Mouse (Mus musculus) gastrocnemius, postnatal 14 days (tissue): Measurements from ENCODE around the gene Elmo2. TPM values are rescaled to one million over a fixed set of nuclear protein-coding genes. Genes with fewer than 3 reads are reported as not detected.
A peak's percentile ranks its signal among the peaks of the same experiment; 100 is the strongest.

ENCODE experiments used
- DNase-seq: peaks from one replicate; pipeline ENCODE4 v3.0.0; 2021; ENCODE audit warnings: mixed read lengths
- intact Hi-C: fragments of 180-260 bp; cut with DNase I; formaldehyde crosslinking; loops from one replicate; pipeline ENCODE4 v1.15.1; 2025; ENCODE audit warnings: low total_unique reads
- total RNA-seq, 2 experiments: library from RNA; stranded (reverse); gene quantifications; 2 replicates each; pipeline ENCODE4 v1.2.3; 2021

Elmo2 gene
- total RNA-seq, 2 experiments from 2014 or later, result 16.7 to 19.6 TPM

GRCm38 (mm10) chr2:165327386-165327785 is 1.1 kb upstream of the Elmo2 start:
- intact Hi-C loops, result no loop called here

GRCm38 (mm10) chr2:165325521-165326303 is 567 bp downstream of the Elmo2 start:
- intact Hi-C loops, result no loop called here
- no peak for DNase-seq

More at GRCm38 (mm10) chr2:165327386-165327785, 1.1 kb upstream of the Elmo2 start:
- DNase-seq, result no peak

- DNase-seq, result no peak
- intact Hi-C loops, result no loop called here
Measured at GRCm38 (mm10) chr2:165323928-165324327, 2.4 kb downstream of the Elmo2 start.

- intact Hi-C loops, result no loop called here
- DNase-seq, result no peak
Measured at GRCm38 (mm10) chr2:165323484-165323883, 2.8 kb downstream of the Elmo2 start.

- intact Hi-C loops, result no loop called here
- DNase-seq, result no peak
Measured at GRCm38 (mm10) chr2:165321981-165322735, 4.1 kb downstream of the Elmo2 start.

DNA sequence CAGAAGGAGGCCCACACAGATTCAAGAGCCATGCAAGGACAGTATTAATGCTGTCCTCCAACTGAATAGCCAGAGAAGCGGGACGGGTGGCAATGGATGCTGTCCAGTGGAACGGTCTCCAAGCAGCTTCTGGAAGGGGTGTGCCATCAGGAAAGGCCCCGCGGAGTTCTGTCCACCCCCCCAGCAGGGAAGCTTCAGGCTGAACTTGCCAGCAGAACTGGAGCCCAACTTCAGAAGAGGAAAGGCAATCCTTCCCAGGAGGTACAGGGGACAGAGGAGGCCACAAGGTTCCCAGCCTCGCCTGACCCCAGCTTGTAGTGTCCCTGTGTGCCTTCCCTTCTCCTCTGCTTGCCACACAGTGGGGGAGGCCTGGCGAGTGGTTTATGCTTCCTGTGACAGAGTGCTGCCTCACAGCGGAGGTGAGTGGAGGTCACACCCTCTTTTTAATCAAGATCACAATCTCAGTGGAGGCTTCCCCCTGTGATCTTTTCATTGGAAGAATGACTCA is 4.8 kb downstream of the Elmo2 start:
- peak; percentile 53 for DNase-seq
- intact Hi-C loops, result no loop called here

- DNase-seq, result peak; percentile 37
- intact Hi-C loops, result no loop called here
Measured at GRCm38 (mm10) chr2:165320531-165321150, 5.6 kb downstream of the Elmo2 start.

DNA sequence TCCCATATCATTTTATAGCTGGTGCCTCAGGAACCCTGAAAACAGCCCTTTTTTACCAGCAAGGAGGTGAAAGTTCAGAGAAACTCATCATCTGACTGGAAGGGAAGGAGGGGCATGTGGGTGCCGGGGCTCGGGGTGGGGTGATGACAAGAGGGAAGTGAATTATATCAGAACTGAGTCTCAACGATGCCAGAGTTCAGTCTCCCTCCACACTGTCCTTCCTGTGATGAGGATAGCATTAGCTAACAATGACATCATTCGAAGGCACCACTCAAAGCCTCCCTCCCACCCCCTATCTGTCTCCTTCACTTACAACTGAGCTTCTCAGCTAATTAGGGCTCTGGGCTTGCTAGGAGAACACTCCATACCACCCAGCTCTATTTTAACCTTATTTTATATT is 6.8 kb downstream of the Elmo2 start:
- DNase-seq, result no peak

DNA sequence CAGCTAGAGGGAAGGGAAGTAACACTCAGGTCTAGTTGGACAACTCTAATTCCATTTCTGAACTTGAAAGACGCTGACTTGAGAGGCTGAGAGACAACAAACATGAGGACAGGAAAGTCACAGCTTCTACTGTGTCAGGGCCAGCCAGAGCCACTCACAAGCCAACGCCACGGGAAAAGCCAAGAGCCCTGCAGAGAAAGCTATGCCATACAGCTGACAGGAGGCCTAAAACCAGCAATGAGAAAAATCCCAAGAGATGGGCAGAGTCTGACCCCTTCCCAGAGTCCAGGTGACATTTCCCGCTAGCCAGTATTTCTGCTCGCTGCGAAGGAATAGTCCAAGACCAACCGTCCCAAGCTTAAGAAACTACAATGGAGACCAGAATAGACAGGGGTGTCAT is 7.3 kb downstream of the Elmo2 start:
- intact Hi-C loops, result loop anchor here (5.0 kb wide), 1 partner anchor 37 kb away; no protein-coding TSS in a partner anchor
- DNase-seq, result no peak

More for the DNA sequence above, 6.8 kb downstream of the Elmo2 start:
- intact Hi-C loops, result loop anchor here (5.0 kb wide), 1 partner anchor 37 kb away; no protein-coding TSS in a partner anchor

GRCm38 (mm10) chr2:165317621-165318263 is 8.5 kb downstream of the Elmo2 start:
- DNase-seq, result no peak
- intact Hi-C loops, result loop anchor here (5.0 kb wide), 1 partner anchor 35 kb away; no protein-coding TSS in a partner anchor

DNA sequence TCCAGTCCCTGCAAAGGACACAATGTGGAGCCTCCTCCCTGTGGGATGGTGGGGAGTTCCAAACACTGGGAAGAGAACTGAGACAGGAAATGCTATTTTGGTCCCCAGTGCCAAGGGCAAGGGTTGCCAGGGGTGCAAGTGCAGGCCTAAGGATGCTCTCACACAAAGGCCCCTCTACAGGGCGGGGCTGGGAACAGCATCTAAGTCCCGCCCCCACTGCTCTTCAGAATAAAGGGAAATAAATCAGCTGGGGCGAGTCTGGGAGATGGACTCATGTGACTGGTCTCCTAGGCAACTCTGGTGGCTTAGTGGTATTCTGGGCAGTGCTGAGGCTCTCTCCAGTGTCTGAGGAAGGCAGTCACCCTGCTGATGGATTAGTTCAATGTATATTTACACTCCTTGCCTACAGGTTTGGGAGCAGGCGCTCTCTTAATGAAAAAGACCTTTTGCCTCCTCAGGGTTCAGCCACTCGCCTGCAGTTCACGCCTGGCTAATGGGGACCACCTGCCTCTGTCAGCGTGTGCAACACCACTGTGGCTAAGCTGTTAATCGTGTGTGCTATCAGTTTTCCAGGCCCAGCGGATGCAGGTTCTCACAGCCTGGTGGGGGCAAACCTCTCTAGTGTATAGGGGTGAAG is 9.3 kb downstream of the Elmo2 start:
- intact Hi-C loops, result loop anchor here (5.0 kb wide), 1 partner anchor 35 kb away; no protein-coding TSS in a partner anchor
- peak; percentile 35 for DNase-seq

- intact Hi-C loops, result loop anchor here (5.0 kb wide), 1 partner anchor 34 kb away; no protein-coding TSS in a partner anchor
Measured at GRCm38 (mm10) chr2:165316204-165316603, 10.1 kb downstream of the Elmo2 start.

DNA sequence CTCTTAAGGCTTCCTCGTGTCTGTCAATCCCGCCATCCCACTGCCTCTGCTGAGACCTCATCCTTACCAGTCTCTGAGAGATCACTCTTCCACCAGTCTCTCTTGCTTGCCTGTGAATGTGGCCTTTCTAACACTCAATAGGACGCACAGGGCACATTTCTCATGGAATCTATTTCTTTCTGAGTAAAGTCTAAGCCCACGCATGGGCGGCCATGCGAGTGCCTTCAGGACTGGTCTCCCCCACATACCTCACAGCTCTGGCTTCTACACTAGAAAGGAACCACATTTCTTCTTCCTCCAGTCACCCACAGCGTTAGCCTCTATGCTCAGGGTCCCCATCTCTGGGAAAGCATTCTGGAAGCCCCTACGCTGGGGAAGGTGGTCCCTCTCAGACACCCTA is 12.1 kb downstream of the Elmo2 start:
- DNase-seq, result no peak
- intact Hi-C loops, result no loop called here

More at GRCm38 (mm10) chr2:165316204-165316603, 10.1 kb downstream of the Elmo2 start:
- DNase-seq, result no peak

GRCm38 (mm10) chr2:165312381-165312780 is 13.9 kb downstream of the Elmo2 start:
- DNase-seq, result no peak
- intact Hi-C loops, result no loop called here

DNA sequence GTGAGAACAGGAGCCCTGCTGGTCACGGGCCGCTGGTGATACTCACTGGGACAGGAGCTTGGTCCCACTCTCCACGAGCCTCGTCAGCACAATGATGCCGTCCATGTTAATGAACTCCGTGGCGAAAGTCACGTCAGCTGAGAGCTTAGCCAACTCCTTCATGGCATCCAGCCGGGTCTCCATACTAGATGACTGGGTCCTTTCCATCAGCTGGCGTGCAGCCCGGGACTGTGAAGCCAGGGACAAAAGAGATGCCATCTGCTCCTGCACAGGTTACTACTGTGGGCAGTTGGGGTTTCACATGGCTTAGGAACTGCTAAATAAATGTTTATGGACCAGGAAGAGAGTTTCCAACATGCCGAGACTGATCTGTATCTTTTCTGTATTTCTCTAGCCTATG is 14.7 kb downstream of the Elmo2 start:
- intact Hi-C loops, result no loop called here
- DNase-seq, result no peak

- intact Hi-C loops, result no loop called here
- no peak for DNase-seq
Measured at GRCm38 (mm10) chr2:165310818-165311425, 15.4 kb downstream of the Elmo2 start.

DNA sequence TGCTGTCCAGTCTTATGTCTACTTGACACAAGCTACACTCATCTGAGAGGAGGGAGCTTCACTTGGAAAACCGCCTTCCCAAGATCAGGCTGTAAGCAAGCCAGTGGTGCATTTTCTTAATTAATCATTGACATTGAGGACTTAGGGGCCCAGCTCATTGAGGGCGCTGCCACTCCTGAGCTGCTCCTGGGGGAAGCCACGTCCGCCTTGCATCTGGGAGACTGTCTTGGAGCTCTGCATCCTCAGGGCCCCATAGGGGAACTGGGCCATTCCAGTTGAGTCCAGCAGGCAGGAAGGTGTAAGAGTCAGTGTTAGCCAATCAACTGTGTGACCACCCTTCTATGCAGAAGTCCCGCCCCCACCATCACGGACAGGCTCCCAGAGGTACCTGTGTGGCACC is 18.5 kb downstream of the Elmo2 start:
- intact Hi-C loops, result no loop called here
- DNase-seq, result no peak

- intact Hi-C loops, result no loop called here
- no peak for DNase-seq
Measured at GRCm38 (mm10) chr2:165305438-165305837, 20.8 kb downstream of the Elmo2 start.
